Mouse (Mus musculus) CH12.LX (cell line): Measurements from ENCODE around the gene Ncf2.

Source experiments
- CHD1 ChIP-seq: IDR thresholded peaks from 2 replicates; pipeline ENCODE4 v1.6.1; 2012; ENCODE audit warnings: low read depth, low read length, improper control_type of control experiment, inconsistent platforms
- CTCF ChIP-seq, 2 experiments: IDR thresholded peaks in 1 of 2; conservative IDR thresholded peaks in 1 of 2; 2 replicates each; pipeline ENCODE4 v1.5.1; 2011 to 2012; ENCODE audit warnings: low read depth in 2 of 2, low read length in 2 of 2, improper control_type of control experiment in 1 of 2, inconsistent platforms in 1 of 2, mild to moderate bottlenecking in 1 of 2, moderate library complexity in 1 of 2
- EP300 ChIP-seq: IDR thresholded peaks from 2 replicates; pipeline ENCODE4 v1.6.1; 2011; ENCODE audit warnings: low read length, improper control_type of control experiment
- GABPA ChIP-seq: IDR thresholded peaks from 2 replicates; pipeline ENCODE4 v1.6.1; 2012; ENCODE audit warnings: low read depth, low read length, improper control_type of control experiment, inconsistent platforms; ENCODE audit not compliant: insufficient replicate concordance
- HCFC1 ChIP-seq: IDR thresholded peaks from 2 replicates; pipeline ENCODE4 v1.6.1; 2012; ENCODE audit warnings: low read depth, mild to moderate bottlenecking, inconsistent platforms, low read length, improper control_type of control experiment
- MAFK ChIP-seq: IDR thresholded peaks from 2 replicates; pipeline ENCODE4 v1.6.1; 2011; ENCODE audit warnings: low read length, improper control_type of control experiment; ENCODE audit not compliant: insufficient replicate concordance
- MAX ChIP-seq: IDR thresholded peaks from 2 replicates; pipeline ENCODE4 v1.6.1; 2011; ENCODE audit warnings: low read length, improper control_type of control experiment
- POLR2A ChIP-seq: IDR thresholded peaks from 2 replicates; pipeline ENCODE4 v1.6.1; 2011; ENCODE audit warnings: low read depth, mild to moderate bottlenecking, improper control_type of control experiment, low read length
- TBP ChIP-seq: conservative IDR thresholded peaks from 2 replicates; pipeline ENCODE4 v1.6.1; 2011; ENCODE audit warnings: low read depth, low read length, improper control_type of control experiment
- TCF12 ChIP-seq: IDR thresholded peaks from 2 replicates; pipeline ENCODE4 v1.6.1; 2014; ENCODE audit warnings: low read depth, mild to moderate bottlenecking, inconsistent platforms, low read length, improper control_type of control experiment

- TF ChIP-seq GABPA = no peak
- TF ChIP-seq MAFK = no peak
- TF ChIP-seq EP300 = no peak
- no peak for TF ChIP-seq CTCF (conservative IDR thresholded peaks at IDR 0.05 in 1 of 2, IDR thresholded peaks at IDR 0.05 in 1 of 2; ENCODE audit: low read depth in 2 of 2, low read length in 2 of 2)
- no peak for TF ChIP-seq CHD1
- TF ChIP-seq TBP = no peak
- TF ChIP-seq MAX = no peak
- no peak for TF ChIP-seq POLR2A
- no peak for TF ChIP-seq HCFC1
- TF ChIP-seq TCF12 = no peak
These were observed 19.6 kb downstream of the Ncf2 start for GRCm38 (mm10) chr1:152819558-152819957.
